Mouse (Mus musculus) cerebellum, postnatal 25 days (tissue): ENCODE results near the gene Ern1.
"Not testable (repeated sequence)": the region's sequence is repeated elsewhere in the genome, so short reads cannot be mapped to it uniquely, and the experiment has no call there.

Experiments
- DNase-seq, 2 experiments: peaks; one replicate each; pipeline ENCODE4 v3.0.0; 2021; ENCODE audit warnings: mixed read lengths in 2 of 2

The Ern1 gene

DNA sequence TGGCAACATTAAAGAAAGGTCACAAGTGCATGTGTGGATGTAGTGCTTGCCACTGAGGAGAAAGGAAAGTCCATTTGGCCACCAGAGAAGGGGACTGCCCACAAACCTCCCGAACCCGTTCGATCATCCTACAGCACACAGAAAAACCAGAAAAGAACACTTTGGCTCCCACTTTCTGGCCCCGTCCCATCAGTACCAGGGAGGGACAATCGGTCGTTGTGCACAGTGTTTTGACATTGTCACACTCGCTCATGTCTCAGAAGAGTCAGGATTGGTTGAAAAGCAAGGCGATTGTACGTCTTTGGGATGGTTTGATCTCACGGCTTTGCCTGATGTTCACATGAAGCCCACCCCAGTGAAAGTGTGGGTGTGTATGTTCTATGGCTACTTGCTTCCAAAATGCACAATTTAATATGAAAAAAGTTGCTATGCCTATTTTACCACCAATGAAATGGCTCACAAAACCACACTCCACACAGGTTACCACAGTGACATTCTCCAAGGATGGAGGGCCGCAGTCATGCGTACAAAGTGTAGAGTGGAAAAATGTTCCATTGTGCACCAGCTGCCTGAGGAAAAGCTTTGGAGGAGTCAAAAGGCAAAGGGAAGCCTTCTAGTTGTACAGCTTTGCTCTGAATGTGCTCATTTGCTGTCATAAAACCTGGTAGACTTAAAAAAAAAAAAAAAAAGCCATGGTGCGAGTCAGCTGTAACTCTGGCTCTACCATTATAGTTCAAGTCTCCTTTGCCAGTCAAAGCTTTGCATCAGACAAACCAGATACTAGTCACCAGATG is 15.2 kb upstream of the Ern1 start:
- DNase-seq = no peak

DNA sequence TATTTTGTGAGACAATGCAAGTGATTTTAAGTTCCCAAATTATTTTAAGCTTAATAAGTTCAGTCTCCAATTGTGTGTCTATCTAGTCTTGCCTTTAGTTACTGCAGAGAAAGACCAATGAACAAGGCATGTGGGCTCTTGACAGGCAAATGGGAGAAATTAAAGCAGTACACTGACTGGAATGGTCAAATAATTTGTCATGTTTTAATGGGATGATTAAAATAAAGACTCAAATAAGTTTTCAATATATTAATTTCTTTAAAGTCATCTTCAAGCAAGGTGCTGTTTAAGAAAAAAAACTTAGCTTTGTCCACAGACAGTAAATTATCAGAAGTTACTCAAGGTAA is 14.5 kb upstream of the Ern1 start:
- no peak for DNase-seq

DNA sequence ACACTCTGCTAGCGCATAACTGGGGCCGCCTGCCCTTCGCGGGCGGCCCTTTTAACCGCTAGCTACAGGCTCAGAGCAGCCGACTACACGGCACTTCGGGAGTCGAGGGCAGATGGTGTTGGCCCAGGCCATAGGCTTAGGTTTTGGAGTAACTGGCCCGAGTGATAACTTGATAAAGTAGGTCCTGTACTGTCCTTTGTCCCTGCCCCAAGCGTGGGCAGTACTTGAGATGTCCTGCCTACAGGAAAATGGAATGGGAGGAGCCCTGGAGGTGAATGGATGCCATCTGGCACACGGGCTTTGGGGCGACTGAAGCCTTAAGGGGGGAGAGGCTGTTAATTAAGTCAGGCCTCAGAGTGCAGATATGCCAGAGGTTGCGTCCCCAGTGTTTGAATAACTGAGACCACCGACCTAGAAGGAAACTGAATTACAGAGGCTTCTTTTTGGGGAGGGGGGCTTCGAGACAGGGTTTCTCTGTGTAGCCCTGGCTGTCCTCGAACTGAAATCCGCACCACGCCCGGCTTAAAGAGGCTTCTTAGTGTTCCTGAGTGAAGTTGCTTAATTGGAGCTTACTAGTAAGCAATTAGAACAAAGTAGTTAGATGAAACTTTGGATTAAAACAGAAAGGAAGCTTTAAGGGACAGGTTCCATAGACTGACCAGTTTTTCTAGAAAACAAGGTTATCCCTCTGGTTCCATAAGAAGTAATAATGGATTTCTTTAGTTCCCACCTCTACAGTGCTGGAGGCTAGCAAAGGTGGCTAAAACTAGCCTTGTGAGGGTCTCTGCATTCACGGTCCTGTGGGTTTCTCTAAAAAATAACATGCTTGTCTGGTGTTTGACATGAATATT is 13.9 kb upstream of the Ern1 start:
- DNase-seq = peak; percentile 67 to 72

DNA sequence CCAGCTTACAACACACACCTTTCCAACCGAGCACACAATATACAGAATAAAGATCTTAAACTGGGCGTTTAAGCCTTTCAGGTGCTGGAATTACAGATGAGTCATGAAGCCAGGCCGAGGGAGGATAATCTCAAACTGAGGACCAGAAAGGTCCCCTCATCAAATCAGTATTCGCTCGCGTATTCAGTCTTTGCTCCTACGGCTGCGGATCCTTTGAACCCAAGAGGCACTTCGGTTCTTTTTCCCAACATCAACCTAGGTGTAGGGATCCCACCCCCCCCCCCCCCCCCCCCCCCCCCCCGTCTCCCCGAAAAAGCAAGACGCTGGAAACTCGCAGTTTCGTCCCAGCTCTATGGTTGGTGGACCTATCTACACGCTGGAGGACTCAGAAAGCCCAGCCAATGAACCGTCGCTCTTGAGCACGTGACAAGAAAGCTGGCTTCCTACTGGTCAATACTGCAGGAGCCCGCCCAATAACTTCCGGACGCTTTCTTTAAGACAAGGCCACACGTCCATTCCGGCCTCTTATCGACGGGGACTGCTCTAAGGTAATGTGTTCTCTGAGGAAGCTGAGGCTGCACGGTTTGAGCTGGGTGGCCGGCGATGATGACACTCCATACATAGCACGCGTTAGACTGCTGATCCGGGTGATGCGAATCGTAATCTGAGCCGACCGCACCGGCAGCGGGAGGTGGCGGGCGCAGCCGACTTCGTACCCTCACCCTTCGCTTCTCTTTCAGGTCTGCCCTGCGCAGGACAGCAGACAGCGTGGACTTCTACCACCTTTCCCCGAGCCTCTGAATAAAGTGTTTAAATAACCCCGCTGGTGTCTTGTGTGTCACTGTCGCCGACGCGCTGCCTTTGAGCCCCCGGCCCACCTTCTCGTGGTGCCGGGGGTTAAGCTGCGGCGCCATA is 13.0 kb upstream of the Ern1 start:
- DNase-seq = peak; percentile 93 to 94

DNA sequence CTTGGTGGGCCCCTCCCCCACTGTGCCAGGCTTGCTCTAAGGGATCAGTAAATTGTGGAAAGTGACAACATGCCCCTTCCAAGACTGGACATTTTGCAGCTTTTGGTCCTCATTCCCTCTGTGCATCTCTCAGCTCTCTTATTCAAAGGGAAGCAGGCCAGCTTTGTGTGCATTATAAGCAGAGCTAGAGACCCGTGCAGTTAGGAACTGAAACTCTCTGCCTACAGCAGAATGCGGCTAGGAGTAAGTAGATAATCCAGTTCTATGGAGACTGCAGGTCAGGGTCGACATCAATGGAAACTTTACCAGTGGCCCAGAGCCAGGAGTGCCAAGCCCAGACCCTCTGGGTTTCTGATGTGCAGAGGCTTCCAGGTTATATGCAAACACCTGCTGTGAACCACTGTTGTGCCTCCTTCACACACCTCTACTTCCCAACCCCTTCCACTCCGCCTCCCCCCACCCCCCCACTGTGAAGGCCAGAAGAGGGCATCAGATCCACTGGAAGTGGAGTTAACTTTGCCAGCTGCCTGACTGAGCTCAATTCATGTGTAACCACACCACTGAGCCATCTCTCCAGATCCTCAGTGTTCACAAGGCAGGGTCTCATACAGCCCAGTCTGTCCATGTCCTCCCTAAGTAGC is 11.2 kb upstream of the Ern1 start:
- DNase-seq = no peak

DNA sequence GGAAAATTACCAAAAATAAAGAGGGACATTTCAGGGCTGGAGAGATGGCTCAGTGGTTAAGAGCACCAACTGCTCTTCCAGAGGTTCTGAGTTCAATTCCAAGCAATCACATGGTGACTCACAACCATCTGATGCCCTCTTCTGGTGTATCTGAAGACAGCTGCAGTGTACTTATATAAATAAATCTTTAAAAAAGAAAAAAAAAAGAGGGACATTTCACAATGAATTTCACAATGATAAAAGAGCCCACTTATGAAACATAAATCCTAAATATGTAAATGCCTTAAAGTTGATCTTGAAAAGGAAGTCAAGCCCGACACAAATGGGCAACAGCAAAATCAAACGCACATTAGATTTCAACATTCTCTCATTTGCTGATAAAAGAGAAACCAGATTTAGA is 10.3 kb upstream of the Ern1 start:
- no peak for DNase-seq

DNA sequence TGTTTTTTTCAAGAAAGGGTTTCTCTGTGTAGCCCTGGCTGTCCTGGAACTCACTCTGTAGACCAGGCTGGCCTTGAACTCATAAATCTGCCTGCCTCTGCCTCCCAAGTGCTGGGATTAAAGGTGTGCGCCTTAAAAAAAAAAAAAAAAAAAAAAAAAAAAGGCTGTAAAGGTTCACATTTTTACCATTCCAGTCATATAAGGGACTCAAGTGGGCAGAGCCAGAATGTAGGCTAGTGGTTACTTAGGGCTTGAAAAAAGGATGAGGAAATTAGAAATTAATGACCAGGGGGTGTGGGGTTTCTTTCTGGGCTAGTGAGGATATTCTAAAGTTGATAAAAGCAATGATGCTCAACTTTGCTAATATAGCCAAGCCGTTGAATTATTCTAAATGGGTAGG is 9.4 kb upstream of the Ern1 start:
- not testable (repeated sequence) for DNase-seq

DNA sequence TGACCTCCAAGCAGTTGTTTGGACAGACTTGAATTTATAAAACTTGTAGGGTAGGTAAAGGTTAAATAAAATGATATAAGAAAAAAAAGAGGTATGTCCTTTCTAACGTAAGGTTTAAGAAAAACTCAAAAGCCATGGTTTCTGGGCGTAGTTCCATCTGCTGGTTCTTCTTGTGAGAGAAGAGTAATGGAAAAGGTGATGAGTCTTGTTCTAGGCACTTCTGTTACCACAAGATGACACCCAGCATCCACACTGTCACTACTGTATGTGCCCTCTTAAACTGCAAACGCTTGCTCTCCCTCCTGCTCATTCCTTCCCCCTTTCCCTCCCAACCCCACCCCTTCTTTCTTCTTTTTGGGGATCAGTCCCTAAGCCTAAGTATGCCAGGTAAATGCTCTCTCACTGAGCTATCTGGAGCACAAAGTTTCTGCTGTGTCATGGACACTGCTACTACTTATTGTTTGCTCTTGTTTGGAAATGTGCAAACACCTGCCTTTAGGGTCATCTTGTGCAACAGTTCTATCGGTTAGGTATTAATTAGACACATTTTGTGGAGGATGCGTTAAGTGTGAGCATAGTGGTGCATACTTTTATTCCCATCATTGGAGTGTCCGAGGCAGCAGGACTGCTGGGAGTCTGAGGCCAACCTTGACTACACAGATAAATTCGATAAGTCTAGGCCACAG is 5.5 kb upstream of the Ern1 start:
- DNase-seq = no peak

DNA sequence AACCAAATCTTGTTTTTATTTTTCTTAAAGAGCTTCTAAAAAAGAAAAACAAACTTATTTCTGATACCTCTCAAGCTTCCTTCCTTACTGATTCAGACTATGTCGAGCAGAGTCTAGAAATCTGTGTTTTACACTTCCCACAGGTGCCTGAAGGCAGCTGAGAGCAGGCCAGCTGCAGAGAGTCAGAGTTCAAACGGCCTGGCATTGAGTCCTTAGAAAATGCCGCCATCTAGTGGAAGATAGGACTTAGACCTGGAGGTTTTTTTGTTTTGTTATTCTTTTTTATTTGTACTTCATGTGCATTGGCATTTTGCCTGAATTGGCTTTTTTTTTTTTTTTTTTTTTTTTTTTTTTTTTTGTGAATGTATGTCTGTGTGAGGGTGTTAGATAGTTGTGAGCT is 3.7 kb upstream of the Ern1 start:
- peak; percentile 47 to 65 for DNase-seq

DNA sequence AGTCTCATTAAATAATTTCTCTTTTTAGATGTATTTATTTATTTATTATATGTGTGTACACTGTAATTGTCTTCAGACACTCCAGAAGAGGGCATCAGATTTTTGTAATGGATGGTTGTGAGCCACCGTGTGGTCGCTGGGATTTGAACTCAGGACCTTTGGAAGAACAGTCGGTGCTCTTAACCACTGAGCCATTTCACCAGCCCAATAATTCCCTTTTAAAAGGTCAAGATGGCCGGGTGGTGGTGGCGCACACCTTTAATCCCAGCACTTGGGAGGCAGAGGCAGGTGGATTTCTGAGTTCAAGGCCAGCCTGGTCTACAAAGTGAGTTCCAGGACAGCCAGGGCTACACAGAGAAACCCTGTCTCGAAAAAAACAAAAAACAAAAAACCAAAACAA is 2.9 kb upstream of the Ern1 start:
- not testable (repeated sequence) for DNase-seq

DNA sequence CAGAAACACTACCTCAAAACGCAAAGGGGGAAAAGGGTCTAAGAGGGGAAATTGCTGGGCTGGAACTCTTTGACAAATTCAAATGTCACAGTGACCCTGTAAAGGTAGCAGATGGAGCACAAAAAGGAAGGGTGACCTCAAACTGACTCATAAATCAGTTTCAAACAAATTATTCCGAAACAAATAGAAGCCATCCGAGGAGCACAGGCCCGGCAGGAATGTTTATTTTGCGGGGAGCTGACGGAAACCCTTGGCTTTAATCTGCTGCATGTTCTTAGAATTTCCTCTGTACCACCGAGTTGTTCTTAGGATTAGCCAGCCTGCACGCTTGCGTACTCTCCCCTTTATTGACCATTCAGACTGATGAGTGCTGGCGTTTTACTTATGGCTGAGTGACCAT is 2.4 kb upstream of the Ern1 start:
- no peak for DNase-seq

DNA sequence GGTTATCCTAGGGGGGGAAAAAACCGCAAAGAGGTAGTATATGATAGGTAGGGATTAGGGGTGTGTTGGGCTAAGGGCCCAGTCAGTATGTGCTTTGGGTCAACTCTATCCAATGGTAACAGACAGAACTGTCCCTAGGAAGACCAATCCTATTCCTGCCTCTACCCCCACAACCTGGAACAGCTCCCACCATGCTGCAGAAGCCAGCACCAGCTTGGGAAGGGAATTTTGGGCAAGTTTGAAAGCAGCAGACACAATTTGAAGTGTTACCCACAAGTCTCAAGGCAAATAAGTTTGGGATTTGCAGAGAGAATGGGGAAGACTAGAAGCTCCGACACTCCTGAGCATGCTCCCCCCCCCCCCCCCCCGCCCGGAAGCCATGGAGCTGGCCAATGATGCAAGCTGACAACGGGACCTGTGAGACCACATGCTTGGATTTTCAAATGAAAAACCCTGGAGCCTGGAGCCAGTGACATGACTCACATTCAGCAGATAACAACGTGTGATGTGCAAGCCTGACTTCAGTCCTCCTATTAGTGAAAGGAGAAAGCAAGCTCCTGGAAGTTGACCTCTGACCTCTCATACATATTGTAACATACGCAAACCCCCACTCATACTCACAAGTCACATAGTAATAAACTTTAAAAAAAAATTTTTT is 1.5 kb upstream of the Ern1 start:
- DNase-seq = no peak

DNA sequence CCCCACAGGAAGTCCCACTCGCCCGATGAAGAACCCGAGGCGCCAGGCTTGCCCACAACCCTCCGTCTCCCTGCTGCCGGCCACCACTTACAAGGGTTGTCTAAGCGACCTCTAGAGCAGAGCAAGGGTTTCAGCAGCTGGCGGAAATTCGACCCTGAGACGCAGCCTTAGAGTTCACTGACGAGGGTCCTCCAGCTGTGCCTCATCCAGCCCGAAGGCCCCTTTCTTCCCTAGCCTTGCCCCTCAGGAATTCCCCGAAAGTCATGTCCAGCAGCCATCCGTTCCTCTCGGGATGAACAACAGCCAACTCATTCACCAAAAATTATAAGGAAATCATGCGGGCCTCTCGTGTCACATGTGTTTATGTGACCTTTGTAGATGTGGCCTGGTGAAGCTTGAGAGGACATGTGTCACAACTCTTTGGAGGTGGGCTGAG is 492 bp upstream of the Ern1 start:
- DNase-seq = no peak

DNA sequence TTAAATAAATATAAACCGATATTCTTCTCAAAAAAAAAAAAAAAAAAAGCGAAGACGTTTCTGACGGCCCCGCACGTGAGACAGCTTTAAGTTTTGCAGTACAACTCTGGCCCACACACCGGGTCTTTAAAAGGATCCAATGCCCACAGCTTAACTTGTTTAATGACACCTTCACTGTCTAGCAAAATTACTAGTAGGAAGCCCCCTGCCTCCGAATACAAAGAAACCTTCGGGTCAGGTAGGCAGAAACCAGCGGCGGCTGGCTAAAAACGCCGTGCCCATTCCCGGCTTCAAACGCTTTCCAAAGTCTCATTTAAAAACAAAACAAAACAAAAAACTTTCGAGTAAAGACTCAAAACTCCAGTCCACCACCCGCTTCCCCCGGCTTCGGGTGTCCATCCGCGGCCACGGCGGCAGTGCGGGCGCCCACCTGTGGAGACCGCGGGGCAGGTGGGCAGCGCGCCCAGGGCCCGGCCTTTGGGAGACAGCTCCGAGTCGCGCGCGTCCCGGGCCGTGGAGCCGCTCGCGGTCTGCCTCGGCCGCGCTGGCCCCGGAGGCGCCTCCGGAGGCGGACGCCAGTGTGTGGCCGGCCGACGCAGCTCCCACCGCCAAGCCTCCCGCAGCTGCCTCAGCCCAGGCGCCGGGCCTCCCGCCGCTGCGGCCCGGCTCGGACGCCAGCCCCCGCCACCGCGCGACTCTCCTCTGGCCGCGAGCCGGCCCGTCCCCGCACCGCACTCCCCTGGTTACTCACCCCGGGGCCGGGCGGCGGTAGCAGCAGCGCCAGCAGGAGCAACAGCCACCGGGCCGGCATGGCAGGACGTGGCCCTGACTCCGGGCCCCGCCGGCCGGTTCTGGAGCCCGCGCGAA is 553 bp downstream of the Ern1 start:
- DNase-seq = peak in 1 of 2 experiments; percentile 83

DNA sequence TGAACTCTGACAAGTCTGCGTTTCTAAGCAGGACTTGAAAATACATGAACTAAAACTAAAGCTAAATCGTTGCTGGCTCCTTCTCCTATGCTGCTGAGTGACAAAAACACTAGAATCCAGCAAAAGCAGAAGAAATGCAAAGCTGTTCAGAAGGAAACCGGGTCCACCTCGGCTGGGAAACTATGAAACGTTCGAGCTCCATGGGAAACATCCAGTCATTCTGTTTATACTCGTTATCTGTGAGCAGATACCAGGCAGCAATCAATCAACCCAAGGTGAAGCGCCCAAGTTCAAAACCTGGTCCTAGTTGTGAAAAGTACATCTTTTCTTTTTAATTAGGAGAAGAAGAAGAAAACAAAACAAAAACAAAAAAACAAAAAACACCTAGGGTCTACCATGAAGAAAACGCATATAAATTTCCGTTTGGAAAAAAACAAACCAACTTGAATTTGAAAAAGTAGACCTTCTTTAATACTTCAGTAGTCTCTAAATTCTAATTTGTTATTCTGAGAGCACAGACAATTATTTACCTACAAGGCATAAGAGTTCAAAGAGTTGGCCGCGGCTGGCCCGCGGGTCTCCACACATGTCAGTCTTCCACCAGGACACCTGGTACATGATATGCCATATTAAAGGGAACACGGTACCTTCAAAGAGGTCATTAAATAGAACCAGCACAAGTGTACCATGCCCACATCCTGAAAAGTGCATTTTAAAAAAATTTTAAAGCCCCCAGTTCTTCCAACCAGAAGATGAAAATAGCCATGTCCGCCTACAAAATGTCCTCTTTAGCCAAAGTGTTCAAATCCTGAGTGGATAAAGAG is 1.4 kb downstream of the Ern1 start:
- DNase-seq = no peak

DNA sequence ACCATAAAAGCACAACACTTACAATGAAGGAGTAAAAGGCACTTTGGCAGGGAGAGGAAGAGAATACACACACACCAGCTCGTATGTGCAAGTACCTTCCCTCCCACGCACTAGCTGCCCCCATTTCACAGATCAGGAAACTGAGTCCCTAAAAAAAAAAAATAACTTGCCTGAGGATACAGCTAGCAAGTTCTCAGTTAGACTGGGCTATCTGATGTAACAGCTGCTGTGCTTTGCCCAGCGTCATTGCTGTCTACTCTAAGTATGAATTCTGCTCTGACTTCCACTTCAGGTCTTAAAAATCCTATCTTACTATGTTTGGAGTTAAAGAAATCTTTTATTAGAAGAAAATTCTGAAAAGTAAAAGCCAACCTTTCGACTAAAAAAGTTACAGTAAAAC is 2.0 kb downstream of the Ern1 start:
- no peak for DNase-seq

DNA sequence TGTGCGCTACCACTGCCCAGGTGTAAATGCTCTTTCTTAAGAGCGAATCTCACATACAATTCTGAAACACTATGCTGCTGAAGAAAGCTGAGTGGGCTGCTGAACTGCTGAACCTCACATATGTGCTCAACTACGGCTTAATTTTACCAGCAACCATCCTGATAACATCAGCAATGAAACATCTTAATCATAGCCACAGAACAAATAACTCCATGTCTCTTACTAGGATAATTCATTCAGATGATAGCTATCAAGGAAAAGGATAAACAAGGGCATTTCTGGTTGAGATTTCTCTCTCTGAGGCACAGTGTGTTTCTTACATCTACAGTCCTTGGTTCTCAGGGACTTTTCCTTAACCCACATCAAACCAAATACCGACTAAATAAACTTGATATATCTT is 2.8 kb downstream of the Ern1 start:
- no peak for DNase-seq

DNA sequence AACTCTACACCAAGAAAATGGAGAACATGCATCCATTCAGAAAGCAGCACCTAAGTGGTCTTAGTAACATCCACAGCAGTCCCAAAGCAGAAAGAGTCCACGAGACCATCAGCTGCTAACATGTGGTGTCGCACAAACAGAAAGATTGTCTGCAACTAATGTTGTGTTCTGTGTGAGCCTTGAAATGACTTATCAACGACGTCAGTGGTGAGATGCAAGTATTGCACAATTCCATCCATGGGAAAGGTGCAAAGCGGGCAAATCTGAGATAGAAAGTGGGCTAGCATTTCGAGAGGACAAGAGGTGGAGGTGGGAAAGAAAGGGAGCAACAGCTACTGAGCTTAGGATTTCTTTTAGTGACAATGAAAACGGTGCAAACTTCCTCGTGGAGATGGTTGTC is 4.8 kb downstream of the Ern1 start:
- no peak for DNase-seq

DNA sequence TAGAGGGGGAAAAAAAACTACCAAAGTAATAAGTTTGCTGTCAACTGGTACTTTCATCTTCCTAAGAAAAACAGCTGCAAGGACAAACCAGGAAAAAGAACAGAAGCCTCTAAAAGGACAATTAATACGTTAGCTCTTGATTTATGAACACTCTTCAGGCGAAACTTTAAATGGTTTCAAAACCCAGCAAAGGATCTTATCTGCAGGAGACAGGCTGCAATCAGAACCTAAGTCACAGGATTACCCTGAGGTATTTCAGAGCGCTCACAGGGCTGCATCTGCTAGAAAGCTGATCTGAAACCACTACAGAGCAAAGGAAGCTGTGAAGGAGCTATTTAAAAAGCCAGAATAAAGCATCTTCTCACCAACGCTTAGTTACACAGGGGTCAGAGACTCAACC is 6.0 kb downstream of the Ern1 start:
- no peak for DNase-seq

DNA sequence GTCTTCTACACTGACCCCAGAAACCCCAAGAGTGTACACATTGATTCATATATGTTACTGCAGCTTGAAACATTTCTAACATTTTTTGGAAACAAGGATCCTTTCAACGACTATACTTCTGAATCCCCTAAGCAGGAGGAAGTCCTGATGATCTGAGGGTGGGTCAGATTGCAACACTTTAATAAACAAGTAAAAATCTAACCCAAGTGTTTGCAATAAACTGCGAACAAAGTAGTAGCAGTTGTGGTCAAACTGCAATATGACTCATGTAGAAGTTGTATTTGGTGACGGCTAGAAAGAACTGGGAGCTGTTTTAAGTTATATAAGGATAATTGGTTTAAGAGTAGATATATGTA is 7.1 kb downstream of the Ern1 start:
- DNase-seq = no peak
